Mouse (Mus musculus) MEL (cell line): ENCODE results near the gene Dennd6a. TPM values are rescaled to one million over a fixed set of nuclear protein-coding genes. Genes with fewer than 3 reads are reported as not detected.

Source experiments
- DNase-seq: peaks from one replicate; pipeline ENCODE4 v3.0.0; 2011; ENCODE audit warnings: low read depth, low spot score
- H3K27ac ChIP-seq: 2 replicates; pipeline ENCODE4 v1.5.1; 2012; ENCODE audit warnings: low read depth, mild to moderate bottlenecking, control low read depth, low read length, moderate library complexity; ENCODE audit not compliant: control insufficient read depth
- H3K27me3 ChIP-seq, 2 experiments: fragments of 150-350 bp in 1 of 2; sonication (generic) in 1 of 2; 2 replicates each; pipeline ENCODE4 v1.6.1; 2012; ENCODE audit warnings: low read length in 2 of 2, mild to moderate bottlenecking in 2 of 2, improper control_type of control experiment in 1 of 2, moderate library complexity in 1 of 2; ENCODE audit not compliant: insufficient read depth in 2 of 2, control insufficient read depth in 1 of 2
- H3K36me3 ChIP-seq, 2 experiments: 2 replicates each; pipeline ENCODE4 v1.6.1; 2012 to 2014; ENCODE audit warnings: low read length in 2 of 2, improper control_type of control experiment in 1 of 2, inconsistent platforms in 1 of 2, mild to moderate bottlenecking in 1 of 2; ENCODE audit not compliant: insufficient read depth in 2 of 2, control insufficient read depth in 1 of 2
- H3K4me1 ChIP-seq, 2 experiments: fragments of 150-350 bp in 1 of 2; sonication (generic) in 1 of 2; 2 replicates each; pipeline ENCODE4 v1.6.1; 2012; ENCODE audit warnings: low read length in 2 of 2, improper control_type of control experiment in 1 of 2, mild to moderate bottlenecking in 1 of 2; ENCODE audit not compliant: insufficient read depth in 2 of 2, control insufficient read depth in 1 of 2
- H3K4me3 ChIP-seq, 2 experiments: fragments of 150-350 bp in 1 of 2; sonication (generic) in 1 of 2; 2 replicates each; pipeline ENCODE4 v1.5.1; 2012; ENCODE audit warnings: low read depth in 2 of 2, low read length in 2 of 2, mild to moderate bottlenecking in 2 of 2, moderate library complexity in 2 of 2, control low read depth in 1 of 2, improper control_type of control experiment in 1 of 2; ENCODE audit not compliant: control insufficient read depth in 1 of 2, insufficient read depth in 1 of 2
- H3K79me2 ChIP-seq: 2 replicates; pipeline ENCODE4 v1.6.1; 2012; ENCODE audit warnings: mild to moderate bottlenecking, low read length, moderate library complexity; ENCODE audit not compliant: control insufficient read depth, poor library complexity, insufficient read depth
- H3K9ac ChIP-seq: 2 replicates; pipeline ENCODE4 v1.6.1; 2012; ENCODE audit warnings: low read depth, mild to moderate bottlenecking, control low read depth, low read length, moderate library complexity; ENCODE audit not compliant: control insufficient read depth, poor library complexity, severe bottlenecking
- H3K9me3 ChIP-seq: fragments of 150-350 bp; sonication (generic); replicated peaks from 2 replicates; pipeline ENCODE4 v1.6.1; 2012; ENCODE audit warnings: mild to moderate bottlenecking, low read length, improper control_type of control experiment, moderate library complexity; ENCODE audit not compliant: insufficient read depth
- BHLHE40 ChIP-seq: IDR thresholded peaks from 2 replicates; pipeline ENCODE4 v1.6.1; 2012; ENCODE audit warnings: low read depth, mild to moderate bottlenecking, inconsistent platforms, low read length, improper control_type of control experiment, borderline replicate concordance
- CHD1 ChIP-seq: IDR thresholded peaks from 2 replicates; pipeline ENCODE4 v1.6.1; 2012; ENCODE audit warnings: low read depth, mild to moderate bottlenecking, inconsistent platforms, low read length, improper control_type of control experiment
- CTCF ChIP-seq, 3 experiments: IDR thresholded peaks in 2 of 3; conservative IDR thresholded peaks in 1 of 3; 2 replicates each; pipeline ENCODE4 v1.5.1; 2011 to 2012; ENCODE audit warnings: low read length in 3 of 3, low read depth in 2 of 3, mild to moderate bottlenecking in 2 of 3, improper control_type of control experiment in 1 of 3, inconsistent platforms in 1 of 3, mixed read lengths in 1 of 3, moderate library complexity in 1 of 3; ENCODE audit not compliant: control insufficient read depth in 1 of 3, insufficient read depth in 1 of 3, poor library complexity in 1 of 3, severe bottlenecking in 1 of 3
- ELF1 ChIP-seq: IDR thresholded peaks from 2 replicates; pipeline ENCODE4 v1.6.1; 2014; ENCODE audit warnings: low read depth, mild to moderate bottlenecking, inconsistent platforms, low read length, improper control_type of control experiment, moderate library complexity
- EP300 ChIP-seq, 2 experiments: IDR thresholded peaks; 2 replicates each; pipeline ENCODE4 v1.6.1; 2011; ENCODE audit warnings: improper control_type of control experiment in 2 of 2, low read length in 2 of 2, low read depth in 1 of 2, mild to moderate bottlenecking in 1 of 2
- ETS1 ChIP-seq: IDR thresholded peaks from 2 replicates; pipeline ENCODE4 v1.6.1; 2012; ENCODE audit warnings: low read depth, mild to moderate bottlenecking, inconsistent platforms, low read length, improper control_type of control experiment, moderate library complexity
- GABPA ChIP-seq: IDR thresholded peaks from 2 replicates; pipeline ENCODE4 v1.6.1; 2012; ENCODE audit warnings: low read depth, mild to moderate bottlenecking, inconsistent platforms, low read length, improper control_type of control experiment, moderate library complexity
- GATA1 ChIP-seq: IDR thresholded peaks from 2 replicates; pipeline ENCODE4 v1.6.1; 2011; ENCODE audit warnings: low read depth, low read length, improper control_type of control experiment
- HCFC1 ChIP-seq: IDR thresholded peaks from 2 replicates; pipeline ENCODE4 v1.6.1; 2012; ENCODE audit warnings: low read depth, mild to moderate bottlenecking, inconsistent platforms, low read length, improper control_type of control experiment, moderate library complexity
- MEF2A ChIP-seq: IDR thresholded peaks from 2 replicates; pipeline ENCODE4 v1.6.1; 2014; ENCODE audit warnings: low read depth, mild to moderate bottlenecking, inconsistent platforms, low read length, improper control_type of control experiment; ENCODE audit not compliant: poor library complexity, insufficient replicate concordance, severe bottlenecking; ENCODE audit errors: extremely low read depth
- MYB ChIP-seq: IDR thresholded peaks from 2 replicates; pipeline ENCODE4 v1.6.1; 2011; ENCODE audit warnings: mild to moderate bottlenecking, low read depth, low read length, improper control_type of control experiment
- NELFE ChIP-seq: IDR thresholded peaks from 2 replicates; pipeline ENCODE4 v1.6.1; 2011; ENCODE audit warnings: low read depth, low read length, improper control_type of control experiment
- NRF1 ChIP-seq: IDR thresholded peaks from 2 replicates; pipeline ENCODE4 v1.6.1; 2014; ENCODE audit warnings: low read depth, mild to moderate bottlenecking, inconsistent platforms, low read length, improper control_type of control experiment, moderate library complexity; ENCODE audit not compliant: poor library complexity, insufficient read depth, severe bottlenecking
- POLR2AphosphoS2 ChIP-seq: IDR thresholded peaks from 2 replicates; pipeline ENCODE4 v1.6.1; 2011; ENCODE audit warnings: low read length, improper control_type of control experiment
- POLR2AphosphoS5 ChIP-seq: IDR thresholded peaks from 2 replicates; pipeline ENCODE4 v1.6.1; 2012; ENCODE audit warnings: low read depth, borderline replicate concordance, mild to moderate bottlenecking, inconsistent platforms, low read length, moderate library complexity, mixed read lengths
- RAD21 ChIP-seq: IDR thresholded peaks from 2 replicates; pipeline ENCODE4 v1.6.1; 2011; ENCODE audit warnings: mild to moderate bottlenecking, low read depth, low read length, improper control_type of control experiment
- RCOR1 ChIP-seq: IDR thresholded peaks from 2 replicates; pipeline ENCODE4 v1.6.1; 2012; ENCODE audit warnings: low read depth, mild to moderate bottlenecking, inconsistent platforms, low read length, improper control_type of control experiment
- SIN3A ChIP-seq: IDR thresholded peaks from 2 replicates; pipeline ENCODE4 v1.6.1; 2012; ENCODE audit warnings: low read length, improper control_type of control experiment, inconsistent platforms
- SMC3 ChIP-seq: IDR thresholded peaks from 2 replicates; pipeline ENCODE4 v1.6.1; 2011; ENCODE audit warnings: low read depth, low read length, improper control_type of control experiment
- TAL1 ChIP-seq: IDR thresholded peaks from 2 replicates; pipeline ENCODE4 v1.6.1; 2012; ENCODE audit warnings: mild to moderate bottlenecking, inconsistent platforms, low read length, moderate library complexity, mixed read lengths
- TBP ChIP-seq: IDR thresholded peaks from 2 replicates; pipeline ENCODE4 v1.8.0; 2011; ENCODE audit warnings: low read depth, low read length, improper control_type of control experiment
- TCF12 ChIP-seq: IDR thresholded peaks from 2 replicates; pipeline ENCODE4 v1.6.1; 2014; ENCODE audit warnings: low read depth, mild to moderate bottlenecking, inconsistent platforms, low read length, improper control_type of control experiment, moderate library complexity
- USF1 ChIP-seq: IDR thresholded peaks from 2 replicates; pipeline ENCODE4 v1.6.1; 2014; ENCODE audit warnings: low read depth, mild to moderate bottlenecking, inconsistent platforms, low read length, improper control_type of control experiment, moderate library complexity
- USF2 ChIP-seq, 2 experiments: IDR thresholded peaks; 2 replicates each; pipeline ENCODE4 v1.6.1; 2011 to 2012; ENCODE audit warnings: improper control_type of control experiment in 2 of 2, low read length in 2 of 2, borderline replicate concordance in 1 of 2, inconsistent platforms in 1 of 2, low read depth in 1 of 2, mild to moderate bottlenecking in 1 of 2; ENCODE audit not compliant: insufficient read depth in 1 of 2
- ZC3H11A ChIP-seq: IDR thresholded peaks from 2 replicates; pipeline ENCODE4 v1.6.1; 2012; ENCODE audit warnings: low read depth, mild to moderate bottlenecking, inconsistent platforms, low read length, improper control_type of control experiment
- ZMIZ1 ChIP-seq: IDR thresholded peaks from 2 replicates; pipeline ENCODE4 v1.6.1; 2012; ENCODE audit warnings: low read depth, mild to moderate bottlenecking, inconsistent platforms, low read length, improper control_type of control experiment, moderate library complexity
- ZNF384 ChIP-seq: IDR thresholded peaks from 2 replicates; pipeline ENCODE4 v1.6.1; 2012; ENCODE audit warnings: low read depth, mild to moderate bottlenecking, inconsistent platforms, low read length, improper control_type of control experiment
- polyA plus RNA-seq, 2 experiments: library from polyadenylated mRNA; stranded (reverse) in 1 of 2; unstranded in 1 of 2; fragments of >175 nt in 1 of 2; fragments of >200 nt in 1 of 2; gene quantifications; 2 replicates each; pipeline versions ENCODE4 v1.2.1 to v1.2.4; 2012; ENCODE audit warnings: low replicate concordance in 2 of 2, low read depth in 1 of 2; ENCODE audit not compliant: insufficient read length in 2 of 2, insufficient read depth in 1 of 2, missing spikeins in 1 of 2
- total RNA-seq: library from RNA; depleted of rRNA; stranded (reverse); fragments of 300-350 nt; gene quantifications from 2 replicates; pipeline ENCODE4 v1.2.3, GENCODE M21; 2012

Dennd6a gene
- total and polyA plus RNA-seq, 3 experiments = 13.1 to 40.0 (median 13.6) TPM

- peaks cover 20% of the 10 kb centered on the region for H3K79me2 ChIP-seq
- TF ChIP-seq RAD21 = no peak
- TF ChIP-seq GATA1 = 0 out of 2 replicates have a peak, but pooled peaks have one; percentile 12
- TF ChIP-seq SIN3A = no peak
- TF ChIP-seq SMC3 = no peak
- no peak for TF ChIP-seq TAL1
- no peak for TF ChIP-seq MYB
- no peak for TF ChIP-seq POLR2AphosphoS5
- no peak for TF ChIP-seq GABPA
- peak; percentile 40 to 51; a peak in 1 of 4 replicates for TF ChIP-seq EP300 (IDR thresholded peaks at IDR 0.05; ENCODE audit: low read depth in 1 of 2, low read length in 2 of 2)
- TF ChIP-seq USF2 (IDR thresholded peaks at IDR 0.05; ENCODE audit: borderline replicate concordance in 1 of 2, insufficient read depth in 1 of 2, low read depth in 1 of 2, low read length in 2 of 2) = no peak
- no peak; the same call in 1 of the 2 replicates for TF ChIP-seq POLR2AphosphoS2
- no peak for TF ChIP-seq CTCF (IDR thresholded peaks at IDR 0.05 in 2 of 3, conservative IDR thresholded peaks at IDR 0.05 in 1 of 3; ENCODE audit: control insufficient read depth in 1 of 3, insufficient read depth in 1 of 3, low read depth in 2 of 3, low read length in 3 of 3, poor library complexity in 1 of 3, severe bottlenecking in 1 of 3)
- TF ChIP-seq ZC3H11A = no peak
- no peak for TF ChIP-seq MEF2A
- TF ChIP-seq ZNF384 = no peak
- 0 out of 2 replicates have a peak, but pooled peaks have one; percentile 37 for TF ChIP-seq ZMIZ1
- 0 out of 2 replicates have a peak, but pooled peaks have one; percentile 7 for TF ChIP-seq ETS1
- TF ChIP-seq NELFE = no peak
- no peak for TF ChIP-seq RCOR1
- no peak for TF ChIP-seq NRF1
- no peak for TF ChIP-seq USF1
- no peak for TF ChIP-seq TBP
- no peak for TF ChIP-seq CHD1
- 0 out of 2 replicates have a peak, but pooled peaks have one; percentile 41 for TF ChIP-seq TCF12
- TF ChIP-seq ELF1 = no peak
- no peak for TF ChIP-seq BHLHE40
- no peak for TF ChIP-seq HCFC1
- DNase-seq = peak; percentile 44
- H3K9me3 ChIP-seq = no peaks in the 10 kb centered on the region
- no peak overlapping the region for H3K9ac ChIP-seq
- no peaks in the 10 kb centered on the region for H3K27me3 ChIP-seq
- H3K4me1 ChIP-seq = peaks cover 4 to 8% of the 10 kb centered on the region in 2 experiments; a peak in 3 of 4 replicates
- H3K36me3 ChIP-seq = peaks cover 11 to 29% of the 10 kb centered on the region in 2 experiments
- no peak overlapping the region for H3K27ac ChIP-seq
- H3K4me3 ChIP-seq = no peak overlapping the region
Measured at GRCm38 (mm10) chr14:26662488-26662887, 88.8 kb downstream of the Dennd6a start.
